Mouse (Mus musculus) C2C12 (cell line): ENCODE measurements around the gene Mrpl4.

Experiments used
- CEBPB ChIP-seq: IDR thresholded peaks from one replicate; pipeline ENCODE4 v1.6.1; 2011; ENCODE audit warnings: low read depth, mild to moderate bottlenecking, control low read depth, moderate library complexity
- CTCF ChIP-seq: IDR thresholded peaks from one replicate; pipeline ENCODE4 v1.5.1; 2011; ENCODE audit not compliant: control insufficient read depth, insufficient read depth, insufficient read length
- FOSL1 ChIP-seq: IDR thresholded peaks from one replicate; pipeline ENCODE4 v1.8.0; 2011; ENCODE audit warnings: mild to moderate bottlenecking, low read length; ENCODE audit not compliant: poor library complexity, insufficient read depth, severe bottlenecking
- MAX ChIP-seq: IDR thresholded peaks from one replicate; pipeline ENCODE4 v1.6.1; 2011; ENCODE audit warnings: mild to moderate bottlenecking, control low read depth
- MYOG ChIP-seq: IDR thresholded peaks from one replicate; pipeline ENCODE4 v1.6.1; 2011; ENCODE audit not compliant: control insufficient read depth, insufficient read length; ENCODE audit errors: extremely low read depth
- USF1 ChIP-seq: IDR thresholded peaks from one replicate; pipeline ENCODE4 v1.6.1; 2011; ENCODE audit warnings: low read depth, mild to moderate bottlenecking, control low read depth, moderate library complexity

DNA sequence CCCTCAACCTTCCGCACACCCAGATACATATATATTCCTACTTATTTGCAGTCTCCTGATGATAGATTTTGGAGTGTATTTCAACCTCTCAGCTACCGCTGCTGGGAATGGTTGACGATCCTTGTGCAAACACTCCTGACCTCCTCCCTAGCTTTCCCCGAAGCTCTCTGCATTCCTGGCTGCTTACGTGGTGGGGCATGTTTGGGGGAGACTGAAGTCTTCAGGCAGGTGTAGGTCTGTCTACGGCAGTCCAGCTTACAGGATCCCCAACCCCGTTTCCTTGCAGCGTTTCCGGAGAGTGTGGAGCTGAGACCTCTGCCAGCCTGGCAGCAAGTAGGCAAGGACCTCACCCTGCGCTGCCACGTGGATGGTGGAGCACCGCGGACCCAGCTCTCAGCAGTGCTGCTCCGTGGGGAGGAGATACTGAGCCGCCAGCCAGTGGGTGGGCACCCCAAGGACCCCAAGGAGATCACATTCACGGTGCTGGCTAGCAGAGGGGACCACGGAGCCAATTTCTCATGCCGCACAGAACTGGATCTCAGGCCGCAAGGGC is 22.8 kb downstream of the Mrpl4 start:
- TF ChIP-seq CTCF (no peak), MYOG (no peak), USF1 (no peak), MAX (no peak), CEBPB (no peak), FOSL1 (no peak)
